Mouse (Mus musculus) right cerebral cortex, postnatal 10 days (tissue): ENCODE data around the gene Ccdc181.
A peak's percentile ranks its signal among the peaks of the same experiment; 100 is the strongest.

Source experiments
- DNase-seq, 2 experiments: peaks; one replicate each; pipeline ENCODE4 v3.0.0; 2021; ENCODE audit warnings: low spot score in 2 of 2

The Ccdc181 gene

GRCm38 (mm10) chr1:164335435-164335834 is 60.0 kb downstream of the Ccdc181 start:
- DNase-seq, result no peak

- peak; percentile 65 to 81 for DNase-seq
These were observed 60.5 kb downstream of the Ccdc181 start for GRCm38 (mm10) chr1:164335846-164336245.
